Mouse (Mus musculus) liver, adult 2 months (tissue): ENCODE results near the gene Arsa. TPM values are rescaled to one million over a fixed set of nuclear protein-coding genes. Genes with fewer than 3 reads are reported as not detected.
A peak's percentile ranks its signal among the peaks of the same experiment; 100 is the strongest.
"Not testable (repeated sequence)": the region's sequence is repeated elsewhere in the genome, so short reads cannot be mapped to it uniquely, and the experiment has no call there.

Experiments used
- DNase-seq: peaks from one replicate; pipeline ENCODE4 v3.0.0-alpha.2; 2011; ENCODE audit warnings: low read depth, low spot score; ENCODE audit errors: extremely low read depth
- H3K27ac ChIP-seq: fragments of 200-500 bp; replicated peaks from 2 replicates; pipeline ENCODE4 v1.5.1; 2012; ENCODE audit warnings: low read depth, mild to moderate bottlenecking, control low read depth, inconsistent platforms, low read length; ENCODE audit not compliant: insufficient read depth
- H3K27me3 ChIP-seq: fragments of 200-500 bp; 2 replicates; pipeline ENCODE4 v1.6.1; 2012; ENCODE audit warnings: mild to moderate bottlenecking, moderate library complexity, low read length, inconsistent platforms; ENCODE audit not compliant: control insufficient read depth, insufficient read depth
- H3K36me3 ChIP-seq: fragments of 200-500 bp; 2 replicates; pipeline ENCODE4 v1.6.1; 2012; ENCODE audit warnings: low read length, inconsistent platforms; ENCODE audit not compliant: control insufficient read depth, insufficient read depth
- H3K4me1 ChIP-seq: fragments of 200-500 bp; 2 replicates; pipeline ENCODE4 v1.6.1; 2011; ENCODE audit warnings: low read length; ENCODE audit not compliant: control insufficient read depth, insufficient read depth
- H3K4me3 ChIP-seq: fragments of 200-500 bp; 2 replicates; pipeline ENCODE4 v1.5.1; 2011; ENCODE audit warnings: low read depth, mild to moderate bottlenecking, control low read depth, low read length, moderate library complexity; ENCODE audit not compliant: insufficient read depth
- H3K79me2 ChIP-seq: fragments of 200-500 bp; 2 replicates; pipeline ENCODE4 v1.6.1; 2012; ENCODE audit warnings: inconsistent platforms, mild to moderate bottlenecking, low read length, moderate library complexity; ENCODE audit not compliant: control insufficient read depth, insufficient read depth
- H3K9ac ChIP-seq: fragments of 200-500 bp; 2 replicates; pipeline ENCODE4 v1.6.1; 2012; ENCODE audit warnings: low read depth, mild to moderate bottlenecking, control low read depth, inconsistent platforms, low read length
- CTCF ChIP-seq: fragments of 200-500 bp; IDR thresholded peaks from 2 replicates; pipeline ENCODE4 v1.5.1; 2011; ENCODE audit warnings: low read depth, low read length, control low read depth
- POLR2A ChIP-seq: fragments of 200-500 bp; IDR thresholded peaks from 2 replicates; pipeline ENCODE4 v1.6.1; 2011; ENCODE audit warnings: low read length, control low read depth; ENCODE audit not compliant: insufficient read depth; ENCODE audit errors: extremely low read depth
- WGBS: fragments of 180-500 bp; shearing (Covaris S2); methylation state at CpG from one replicate; pipeline ENCODE4 v1.1.7; 2018; 5-methylcytosine and 5-hydroxymethylcytosine counted together
- polyA plus RNA-seq: library from polyadenylated mRNA; depleted of rRNA; stranded (reverse); fragments of >200 nt; gene quantifications from 2 replicates; pipeline ENCODE4 v1.2.3, GENCODE M21; 2012
- total RNA-seq: library from RNA; depleted of rRNA; stranded (reverse); fragments of >200 nt; gene quantifications from 2 replicates; pipeline ENCODE4 v1.2.3, GENCODE M21; 2014

The Arsa gene
- total and polyA plus RNA-seq, 2 experiments, result 4.2 to 29.1 TPM

DNA sequence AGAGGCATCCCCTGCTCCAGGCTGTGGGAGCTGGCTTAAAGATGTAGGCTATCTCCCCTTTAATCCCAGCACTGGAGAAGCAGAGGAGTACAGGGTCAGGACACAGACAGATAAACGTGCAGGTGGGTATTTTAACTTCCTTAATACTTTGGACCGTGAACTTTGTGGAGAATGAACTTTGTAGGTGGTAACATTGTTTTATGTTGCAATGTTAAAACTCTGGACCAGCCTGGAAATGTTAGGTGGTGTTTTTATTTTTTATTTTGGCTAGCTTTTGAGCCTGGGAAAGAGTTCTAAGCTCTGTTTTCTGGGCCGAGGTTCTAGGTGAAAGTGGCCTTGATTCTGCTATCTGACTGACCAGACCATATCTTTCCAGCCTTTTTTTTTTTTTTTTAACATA is 46.0 kb downstream of the Arsa start:
- Histone ChIP-seq H3K4me3 (no peak overlapping the region), H3K27me3 (no peaks in the 10 kb centered on the region), H3K9ac (peak overlapping the region; percentile 44; the same call in 1 of the 2 replicates), H3K79me2 (no peaks in the 10 kb centered on the region), H3K27ac (peak overlapping the region; percentile 95), H3K36me3 (peaks cover 13% of the 10 kb centered on the region), H3K4me1 (peaks cover 13% of the 10 kb centered on the region)
- TF ChIP-seq POLR2A (no peak), CTCF (no peak)
- peak; percentile 94 for DNase-seq
- WGBS, result 21% methylated on average over 3 of the region's 3 CpGs

DNA sequence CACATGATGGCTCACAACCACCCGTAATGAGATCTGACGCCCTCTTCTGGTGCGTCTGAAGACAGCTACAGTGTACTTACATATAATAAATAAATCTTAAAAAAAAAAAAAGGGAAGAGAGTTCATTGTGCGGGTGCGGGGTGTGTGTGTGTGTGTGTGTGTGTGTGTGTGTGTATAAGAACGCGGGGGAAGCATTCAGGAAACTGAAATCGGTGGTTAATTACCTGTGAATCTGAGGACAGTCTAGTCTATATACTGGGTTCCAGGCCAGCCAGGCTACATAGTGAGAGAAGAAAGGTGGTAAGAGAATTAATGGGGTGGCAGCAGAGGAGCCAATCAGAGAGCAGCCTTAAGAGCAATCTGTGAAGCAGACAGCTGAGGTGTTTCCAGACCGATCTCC is 46.5 kb downstream of the Arsa start:
- H3K36me3 ChIP-seq, result peaks cover 17% of the 10 kb centered on the region
- not testable (repeated sequence) for H3K79me2 ChIP-seq, DNase-seq, H3K27me3 ChIP-seq, H3K4me3 ChIP-seq
- peak overlapping the region; percentile 82 for H3K27ac ChIP-seq
- peak overlapping the region; percentile 10; the same call in 1 of the 2 replicates for H3K9ac ChIP-seq
- H3K4me1 ChIP-seq, result peaks cover 15% of the 10 kb centered on the region
- 55% methylated on average over 9 of the region's 9 CpGs for WGBS

DNA sequence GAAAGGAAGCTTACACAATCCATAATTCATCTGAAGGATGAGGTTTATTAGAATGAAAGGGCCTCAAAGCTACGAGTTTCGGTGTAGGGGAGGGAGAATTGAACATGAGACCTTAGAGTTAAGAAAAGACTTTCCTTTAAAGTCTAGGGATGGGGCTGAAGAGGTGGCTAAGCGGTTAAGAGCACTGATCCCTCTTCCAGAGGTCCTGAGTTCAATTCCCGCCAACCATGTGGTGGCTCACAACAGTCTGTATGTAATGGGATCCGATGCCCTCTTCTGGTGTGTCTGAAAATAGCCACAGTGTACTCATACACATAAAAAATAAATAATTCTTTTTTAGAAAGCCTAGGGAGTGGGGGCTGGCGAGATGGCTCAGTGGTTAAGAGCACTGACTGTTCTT is 46.9 kb downstream of the Arsa start:
- Histone ChIP-seq H3K36me3 (peaks cover 17% of the 10 kb centered on the region), H3K4me3 (peak overlapping the region; percentile 83; the same call in 1 of the 2 replicates), H3K27me3 (no peaks in the 10 kb centered on the region), H3K9ac (no peak overlapping the region), H3K79me2 (no peaks in the 10 kb centered on the region), H3K27ac (peak overlapping the region; percentile 77), H3K4me1 (peaks cover 16% of the 10 kb centered on the region)
- 36% methylated on average over 6 of the region's 6 CpGs for WGBS
- no peak for TF ChIP-seq CTCF
- peak; percentile 43 for DNase-seq

DNA sequence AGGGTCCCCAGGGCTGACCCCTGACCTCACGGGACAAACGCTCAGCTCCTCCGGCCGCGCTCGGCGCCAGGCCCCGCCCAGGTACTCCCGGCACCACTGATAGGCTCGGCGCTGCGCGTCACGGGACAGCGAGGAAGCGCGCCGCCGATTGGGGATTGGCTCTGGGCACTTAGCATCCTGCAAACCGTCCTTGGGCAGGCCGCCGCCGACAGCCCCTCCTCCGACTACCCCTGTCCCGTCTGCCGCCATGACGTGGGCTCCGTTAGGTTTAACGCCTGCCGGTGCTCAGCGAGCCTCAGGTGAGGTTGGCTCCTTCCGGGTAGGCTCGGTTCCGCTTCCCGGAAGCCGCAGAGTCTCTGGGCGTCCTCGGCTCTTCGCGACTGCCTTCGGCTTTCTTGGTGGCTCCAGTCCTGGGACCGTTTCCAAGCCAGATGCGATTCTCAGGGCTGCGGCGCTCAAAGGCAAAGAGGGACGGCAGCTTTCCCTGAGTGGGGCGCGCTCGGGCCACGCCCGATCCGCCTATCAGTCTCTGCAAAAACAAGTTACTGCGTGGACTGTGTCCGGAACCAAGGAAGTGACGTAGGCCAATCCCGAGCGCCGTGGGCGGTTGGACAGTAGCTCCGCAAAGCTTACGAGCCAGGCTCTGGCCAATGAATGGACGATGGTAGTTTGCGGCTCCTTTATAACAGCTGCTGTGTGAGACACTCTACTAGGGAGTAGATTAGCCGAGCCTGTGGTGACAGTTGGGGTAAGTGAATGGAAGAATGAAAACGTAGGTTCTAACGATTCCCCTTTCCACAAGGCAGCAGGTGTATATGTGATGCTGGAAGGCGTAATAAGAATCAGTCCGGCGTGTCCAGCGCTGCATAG is 47.6 kb downstream of the Arsa start, which contains the start of the genes C730034F03Rik, Gm44502 and Chkb:
C730034F03Rik (plus strand) TSS at position 238 of the 870 bp plus-strand sequence.
Gm44502 (minus strand) TSS at position 345 of the 870 bp plus-strand sequence.
Chkb (minus strand) TSS at position 557 of the 870 bp plus-strand sequence.
- Histone ChIP-seq H3K9ac (peak within 1 kb of the TSS; percentile 86), H3K36me3 (peaks cover 17% of the 10 kb centered on the region), H3K4me3 (peak within 1 kb of the TSS; percentile 83), H3K27ac (peak within 1 kb of the TSS; percentile 96), H3K4me1 (peaks cover 16% of the 10 kb centered on the region), H3K27me3 (no peaks in the 10 kb centered on the region), H3K79me2 (no peaks in the 10 kb centered on the region)
- DNase-seq, result peak; percentile 98
- no peak for TF ChIP-seq CTCF
- no peak; the same call in none of the 2 replicates for TF ChIP-seq POLR2A
- WGBS, result under 1% methylated on average over 70 of the region's 70 CpGs

DNA sequence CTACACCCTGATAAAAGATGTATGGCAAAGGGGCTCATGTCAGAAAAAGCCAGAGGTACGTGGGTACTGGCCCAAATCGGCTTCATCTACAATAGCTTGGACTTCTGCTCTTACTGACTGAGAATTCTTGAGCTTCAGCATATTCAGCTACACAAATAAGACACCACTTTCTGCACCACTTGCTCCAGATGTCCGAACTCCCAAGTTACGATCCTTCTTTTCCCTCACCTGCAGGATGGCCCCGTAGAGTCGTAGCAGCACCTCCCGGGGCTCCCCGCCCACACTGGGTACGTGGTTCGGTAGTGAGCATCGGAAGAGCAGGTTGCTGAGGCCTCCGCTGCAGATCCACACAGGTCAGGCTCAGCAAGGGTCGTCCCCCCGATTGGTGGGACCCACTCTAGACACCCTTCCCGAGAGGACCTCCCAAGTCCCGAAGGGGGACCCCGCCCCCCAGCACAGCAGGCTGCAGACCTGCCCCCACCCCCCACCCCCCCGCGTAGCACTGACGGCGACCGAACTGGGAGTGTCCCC is 48.3 kb downstream of the Arsa start:
- peak overlapping the region; percentile 53 for H3K9ac ChIP-seq
- no peaks in the 10 kb centered on the region for H3K79me2 ChIP-seq
- peak overlapping the region; percentile 83 for H3K4me3 ChIP-seq
- peaks cover 16% of the 10 kb centered on the region for H3K4me1 ChIP-seq
- peaks cover 17% of the 10 kb centered on the region for H3K36me3 ChIP-seq
- no peak for DNase-seq
- peak overlapping the region; percentile 32 for H3K27ac ChIP-seq
- TF ChIP-seq CTCF (no peak), POLR2A (no peak)
- WGBS, result 4% methylated on average over 22 of the region's 22 CpGs
- H3K27me3 ChIP-seq, result no peaks in the 10 kb centered on the region
